21 mouse cellular contexts compared by ENCODE assay signal in the genomic region with DNA sequence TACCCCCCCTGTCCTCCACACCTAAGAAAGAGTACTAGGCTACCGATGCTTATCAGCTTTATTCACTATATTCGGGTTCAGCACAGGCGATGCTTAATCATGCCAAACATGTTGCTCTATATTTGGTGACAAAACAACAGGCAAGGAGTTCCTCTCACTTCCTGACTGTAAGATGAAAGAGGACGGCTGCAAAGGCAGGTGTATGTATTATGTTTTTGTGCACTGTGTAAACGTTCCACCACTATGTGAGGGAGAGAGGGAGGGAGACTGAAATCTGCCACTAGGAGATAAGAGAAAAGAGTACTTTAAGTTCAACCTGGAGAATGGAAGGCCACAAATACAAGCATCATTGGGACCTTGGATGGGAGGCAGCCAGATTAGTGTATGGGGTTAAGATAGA.
DNase-seq lines count a peak whose midpoint lies in the region; ATAC-seq and TF ChIP-seq lines count a peak whose summit lies in the region.
"Had no signal": no experiment of that assay in that cellular context is flagged by ENCODE, and none has a peak within 500 bp of the region (broad histone marks: within the 10 kb centered on the region; RNA-seq: fewer than 3 reads in every experiment).

No protein-coding gene starts in this region.

- peaks cover 9% of the 10 kb centered on the region for H3K36me3 ChIP-seq in heart, embryonic 16.5 days (ENCODE audit: control insufficient read depth, insufficient read depth)
- H3K36me3 ChIP-seq in heart, adult 2 months (ENCODE audit: control insufficient read depth, insufficient read depth, low read length), result no peaks in the 10 kb centered on the region
- H3K36me3 ChIP-seq in forebrain, embryonic 11.5 days (ENCODE audit: control insufficient read depth, insufficient read depth, low read length), result no peaks in the 10 kb centered on the region; the same call in 1 of the 2 replicates
- H3K36me3 ChIP-seq: forebrain, embryonic 15.5 days; hindbrain, embryonic 15.5 days had no signal

- no peak for TF ChIP-seq EP300 in heart, adult 2 months (IDR thresholded peaks at IDR 0.05; ENCODE audit: insufficient read depth, low read depth, low read length)

- H3K4me2 ChIP-seq in heart, embryonic 16.5 days (ENCODE audit: low read depth, low read length), result no peak overlapping the region
- no peak overlapping the region for H3K4me2 ChIP-seq in forebrain, embryonic 11.5 days (ENCODE audit: low read depth, low read length, severe bottlenecking)
- H3K4me2 ChIP-seq: embryonic facial prominence, embryonic 13.5 days; forebrain, embryonic 15.5 days; hindbrain, embryonic 15.5 days; lung, embryonic 14.5 days had no signal

- no peak overlapping the region for H3K4me3 ChIP-seq in heart, embryonic 16.5 days (ENCODE audit: low read length)
- H3K4me3 ChIP-seq in heart, adult 2 months, result no peak overlapping the region
- no peak overlapping the region for H3K4me3 ChIP-seq in forebrain, embryonic 11.5 days (ENCODE audit: low read depth, low read length)
- H3K4me3 ChIP-seq: embryonic facial prominence, embryonic 13.5 days; forebrain, embryonic 15.5 days; heart, embryonic 10.5 days; hindbrain, embryonic 15.5 days; midbrain, embryonic 10.5 days had no signal

- intact Hi-C loops in heart, adult 2 months (cut with DNase I), result no loop called here

- TF ChIP-seq CTCF in heart, adult 2 months (IDR thresholded peaks at IDR 0.05), result no peak

- H3K27me3 ChIP-seq in heart, embryonic 16.5 days (ENCODE audit: control insufficient read depth, insufficient read depth, low read length), result no peaks in the 10 kb centered on the region
- H3K27me3 ChIP-seq in heart, adult 2 months (ENCODE audit: control insufficient read depth, insufficient read depth, low read length), result no peaks in the 10 kb centered on the region
- no peaks in the 10 kb centered on the region for H3K27me3 ChIP-seq in forebrain, embryonic 11.5 days (ENCODE audit: control insufficient read depth, insufficient read depth, low read length)
- H3K27me3 ChIP-seq: embryonic facial prominence, embryonic 13.5 days; forebrain, embryonic 15.5 days; hindbrain, embryonic 15.5 days had no signal

- 35% methylated on average over 5 of the region's 5 CpGs for WGBS in heart, embryonic 16.5 days
- 34% methylated on average over 5 of the region's 5 CpGs for WGBS in heart, adult 2 months
- 86% methylated on average over 5 of the region's 5 CpGs for WGBS in forebrain, embryonic 11.5 days

- H3K79me2 ChIP-seq in heart, adult 2 months (replicated peaks; ENCODE audit: control insufficient read depth, insufficient read depth, low read length), result no peaks in the 10 kb centered on the region

- ATAC-seq in heart, embryonic 16.5 days (replicated peaks; ENCODE audit: extremely low read depth, insufficient read depth, low FRiP score), result no peak
- peak; percentile 26 for ATAC-seq in activated CD4-positive, CD25-positive, alpha-beta regulatory T cell, adult 4 months
- peak; percentile 69 for ATAC-seq in megakaryocyte-erythroid progenitor cell, adult 5-6 weeks (replicated peaks; ENCODE audit: low FRiP score, low TSS enrichment, poor library complexity, severe bottlenecking)
- ATAC-seq in forebrain, embryonic 11.5 days (replicated peaks; ENCODE audit: low FRiP score), result no peak
- ATAC-seq: forebrain, embryonic 15.5 days; intestine, postnatal 0 days had no signal

- DNase-seq in heart, adult 2 months, result no peak
- DNase-seq in thymus, postnatal 36 days, result peak; percentile 31 to 46
- DNase-seq in frontal cortex, postnatal 25 days (ENCODE audit: low spot score in 2 of 2), result no peak
- no peak for DNase-seq in forebrain, embryonic 11.5 days (ENCODE audit: low spot score)
- no peak for DNase-seq in right cerebral cortex, postnatal 14 days
- DNase-seq: adrenal gland, adult 2 months; cerebellum, postnatal 10 days; gastrocnemius, postnatal 36 days; lung, embryonic 14.5 days; lung, postnatal 36 days; retina, postnatal 1 day had no signal

- no peaks in the 10 kb centered on the region for H3K9me3 ChIP-seq in heart, embryonic 16.5 days (replicated peaks; ENCODE audit: control insufficient read depth, low read length)
- H3K9me3 ChIP-seq in forebrain, embryonic 11.5 days (ENCODE audit: control insufficient read depth, low read length), result no peaks in the 10 kb centered on the region
- H3K9me3 ChIP-seq: embryonic facial prominence, embryonic 13.5 days; forebrain, embryonic 15.5 days; heart, embryonic 10.5 days; hindbrain, embryonic 15.5 days; midbrain, embryonic 10.5 days had no signal

- H3K4me1 ChIP-seq in heart, embryonic 16.5 days (ENCODE audit: control insufficient read depth, insufficient read depth, low read length), result peaks cover 52% of the 10 kb centered on the region
- peaks cover 2% of the 10 kb centered on the region; the same call in 1 of the 2 replicates for H3K4me1 ChIP-seq in heart, adult 2 months (ENCODE audit: control insufficient read depth, insufficient read depth, low read length)
- peaks cover 2% of the 10 kb centered on the region; the same call in 1 of the 2 replicates for H3K4me1 ChIP-seq in forebrain, embryonic 11.5 days (replicated peaks; ENCODE audit: control insufficient read depth, insufficient read depth, low read length)

- no peak overlapping the region for H3K9ac ChIP-seq in heart, embryonic 16.5 days (ENCODE audit: low read length)
- no peak overlapping the region for H3K9ac ChIP-seq in heart, adult 2 months (ENCODE audit: low read depth, low read length)
- H3K9ac ChIP-seq in forebrain, embryonic 11.5 days (ENCODE audit: low read length), result no peak overlapping the region
- H3K9ac ChIP-seq: embryonic facial prominence, embryonic 13.5 days; forebrain, embryonic 15.5 days; hindbrain, embryonic 15.5 days; lung, embryonic 14.5 days had no signal

- peak overlapping the region; percentile 99 for H3K27ac ChIP-seq in heart, embryonic 16.5 days (ENCODE audit: low read length)
- H3K27ac ChIP-seq in heart, adult 2 months, result no peak overlapping the region
- H3K27ac ChIP-seq in forebrain, embryonic 11.5 days (ENCODE audit: low read depth, low read length), result no peak overlapping the region
- H3K27ac ChIP-seq: embryonic facial prominence, embryonic 13.5 days; forebrain, embryonic 15.5 days; hindbrain, embryonic 15.5 days; kidney, postnatal 0 days; midbrain, embryonic 10.5 days had no signal

- TF ChIP-seq POLR2A in heart, adult 2 months (IDR thresholded peaks at IDR 0.05; ENCODE audit: insufficient read depth, low read depth, low read length), result no peak

Comparison
In these comparisons a context has a peak if more than half of its experiments do, and no peak if none do; other contexts are left out.
1. ATAC-seq: peak in activated CD4-positive, CD25-positive, alpha-beta regulatory T cell, adult 4 months (single experiment) and megakaryocyte-erythroid progenitor cell, adult 5-6 weeks (single experiment); none in heart, embryonic 16.5 days (single experiment) and forebrain, embryonic 11.5 days (single experiment).
2. DNase-seq: peak in thymus, postnatal 36 days (2 of 2); none in heart, adult 2 months (0 of 2), frontal cortex, postnatal 25 days (0 of 2), forebrain, embryonic 11.5 days (single experiment) and right cerebral cortex, postnatal 14 days (single experiment).